Mouse (Mus musculus): ENCODE results near the gene Hipk2. TPM values are rescaled to one million over a fixed set of nuclear protein-coding genes. Genes with fewer than 3 reads are reported as not detected.
A peak's percentile ranks its signal among the peaks of the same experiment; 100 is the strongest.

Gene Hipk2
- polyA plus RNA-seq, 1 experiment from 2014 or later, result 33.7 TPM

DNA sequence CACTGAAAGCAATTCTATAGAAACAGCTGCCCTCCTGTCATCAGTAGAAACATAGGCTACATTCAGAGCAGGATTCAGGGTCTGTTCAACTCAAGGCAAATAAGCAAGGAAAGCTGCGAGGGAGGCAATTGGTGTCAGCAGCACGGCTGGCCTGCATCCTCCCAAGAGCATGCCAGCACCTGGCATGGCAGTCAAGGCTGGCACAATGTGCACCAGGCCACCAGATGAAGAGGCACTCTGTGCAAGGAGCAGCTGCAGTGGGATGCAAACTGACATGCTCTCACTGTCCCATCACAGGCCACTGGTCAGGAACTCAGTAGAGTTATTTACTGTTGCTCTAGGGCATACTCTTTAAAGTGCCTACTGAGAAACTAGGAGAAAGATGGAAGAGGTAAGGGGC is 35.6 kb downstream of the Hipk2 start:
- 0 out of 2 replicates have a peak, but pooled peaks have one; percentile 19 for ATAC-seq
- H3K27ac ChIP-seq, result peak overlapping the region; percentile 11; the same call in 1 of the 2 replicates
- no peaks in the 10 kb centered on the region for H3K9me3 ChIP-seq (replicated peaks)
- H3K4me1 ChIP-seq, result peaks cover 30% of the 10 kb centered on the region
- 73% methylated on average over 2 of the region's 2 CpGs for WGBS
- no peak overlapping the region for H3K9ac ChIP-seq
- H3K4me3 ChIP-seq, result no peak overlapping the region
- H3K36me3 ChIP-seq (ENCODE audit: poor library complexity, severe bottlenecking), result no peaks in the 10 kb centered on the region
- H3K27me3 ChIP-seq, result no peaks in the 10 kb centered on the region
- H3K4me2 ChIP-seq, result no peak overlapping the region

DNA sequence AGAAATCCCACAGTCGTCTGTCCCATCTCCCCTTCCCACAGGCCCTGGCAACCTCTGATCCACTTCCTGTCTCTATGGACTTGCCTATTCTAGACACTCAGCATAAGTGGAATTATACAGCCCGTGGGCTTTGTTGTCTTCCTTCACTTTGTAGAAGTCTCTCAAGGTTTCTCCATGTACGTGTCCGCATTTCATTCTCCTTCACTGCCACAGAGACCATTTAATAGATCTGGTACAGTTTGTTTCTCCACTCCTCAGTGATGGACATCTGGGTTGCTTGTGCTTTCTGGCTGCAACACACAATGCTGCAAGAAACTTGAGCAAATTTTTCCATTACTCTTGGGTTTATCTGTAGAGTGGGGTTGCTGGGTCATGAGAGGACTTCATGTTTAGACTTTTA is 36.1 kb downstream of the Hipk2 start:
- H3K9me3 ChIP-seq (replicated peaks), result no peaks in the 10 kb centered on the region
- H3K9ac ChIP-seq, result no peak overlapping the region
- no peak overlapping the region for H3K4me3 ChIP-seq
- H3K4me1 ChIP-seq, result peaks cover 25% of the 10 kb centered on the region
- H3K27ac ChIP-seq, result peak overlapping the region; percentile 11; the same call in 1 of the 2 replicates
- no peaks in the 10 kb centered on the region for H3K27me3 ChIP-seq
- H3K4me2 ChIP-seq, result no peak overlapping the region
- ATAC-seq, result no peak
- whole genome bisulfite sequencing, result 73% methylated on average over 4 of the region's 4 CpGs
- no peaks in the 10 kb centered on the region for H3K36me3 ChIP-seq (ENCODE audit: poor library complexity, severe bottlenecking)

DNA sequence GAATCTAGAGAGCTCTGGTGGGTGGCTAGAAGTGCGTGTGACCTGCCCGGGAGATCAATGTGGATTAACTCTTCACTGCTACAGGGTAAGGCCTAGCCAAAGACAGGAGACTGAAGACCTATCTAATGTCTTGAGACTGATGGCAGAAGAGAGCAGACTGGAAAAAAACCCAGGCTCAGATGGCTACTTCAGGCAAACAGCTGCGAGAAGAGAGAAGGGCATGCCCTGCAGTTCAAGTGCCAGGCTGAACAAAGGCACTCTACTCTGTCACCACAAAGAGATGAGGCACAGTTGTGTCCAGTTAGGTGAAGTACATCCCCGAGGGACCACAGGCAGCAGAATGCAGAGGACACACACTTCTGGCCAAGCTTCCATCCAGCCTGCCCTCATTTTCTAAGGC is 37.9 kb downstream of the Hipk2 start:
- Histone ChIP-seq H3K9me3 (replicated peaks) (no peaks in the 10 kb centered on the region), H3K27ac (no peak overlapping the region), H3K4me3 (no peak overlapping the region), H3K4me1 (peaks cover 33% of the 10 kb centered on the region), H3K36me3 (ENCODE audit: poor library complexity, severe bottlenecking) (no peaks in the 10 kb centered on the region), H3K4me2 (no peak overlapping the region), H3K9ac (no peak overlapping the region), H3K27me3 (no peaks in the 10 kb centered on the region)
- no peak for ATAC-seq
- WGBS, result 79% methylated on average over 4 of the region's 4 CpGs

DNA sequence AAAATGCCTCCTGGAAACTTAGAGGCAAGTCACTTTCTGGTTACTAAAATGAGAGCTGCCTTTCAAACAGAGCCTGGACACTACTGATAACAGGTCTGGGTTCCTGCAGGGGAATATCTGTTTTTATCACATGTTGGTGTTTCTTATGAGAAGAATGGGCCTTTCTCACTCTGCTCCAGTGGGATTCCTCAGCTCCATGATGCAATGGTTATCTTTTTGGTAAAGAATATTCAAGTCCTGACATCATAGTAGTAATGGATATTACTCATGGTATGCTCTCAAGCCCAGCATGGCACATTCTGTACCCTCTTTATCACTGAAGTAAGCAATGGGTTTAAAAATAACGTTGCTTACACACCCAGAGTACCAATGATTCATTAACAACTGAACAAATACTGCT is 40.7 kb downstream of the Hipk2 start:
- 88% methylated on average over 1 of the region's 1 CpGs for WGBS
- no peak for ATAC-seq

DNA sequence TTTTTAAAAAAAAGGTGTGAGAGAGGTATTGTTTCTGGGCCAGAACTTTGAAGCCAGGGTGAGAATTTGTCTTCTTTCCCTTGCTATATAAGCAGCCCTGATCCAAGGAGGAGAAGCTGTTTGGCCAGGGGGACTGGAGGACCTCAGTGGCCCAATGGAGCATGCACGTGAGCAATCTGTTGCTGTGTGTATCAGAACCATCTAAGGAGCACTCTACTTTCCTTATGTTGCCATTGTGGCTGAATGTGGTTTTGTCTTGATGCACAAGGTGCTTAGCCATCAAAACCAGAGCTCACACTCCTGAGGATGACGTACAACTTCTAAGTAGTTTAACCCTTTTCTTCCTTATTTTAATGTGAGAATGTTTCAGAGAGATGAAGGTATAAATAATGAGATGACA is 41.2 kb downstream of the Hipk2 start:
- H3K4me1 ChIP-seq, result peaks cover 18% of the 10 kb centered on the region
- H3K9me3 ChIP-seq (replicated peaks), result no peaks in the 10 kb centered on the region
- 80% methylated on average over 2 of the region's 2 CpGs for WGBS
- H3K36me3 ChIP-seq (ENCODE audit: poor library complexity, severe bottlenecking), result no peaks in the 10 kb centered on the region
- H3K4me2 ChIP-seq, result no peak overlapping the region
- H3K4me3 ChIP-seq, result no peak overlapping the region
- no peaks in the 10 kb centered on the region for H3K27me3 ChIP-seq
- no peak for ATAC-seq
- no peak overlapping the region for H3K9ac ChIP-seq
- H3K27ac ChIP-seq, result no peak overlapping the region

More for the DNA sequence above, 40.7 kb downstream of the Hipk2 start:
- Histone ChIP-seq H3K27me3 (no peaks in the 10 kb centered on the region), H3K9ac (no peak overlapping the region), H3K27ac (no peak overlapping the region), H3K4me1 (peaks cover 22% of the 10 kb centered on the region), H3K36me3 (ENCODE audit: poor library complexity, severe bottlenecking) (no peaks in the 10 kb centered on the region), H3K4me2 (no peak overlapping the region), H3K9me3 (replicated peaks) (no peaks in the 10 kb centered on the region), H3K4me3 (no peak overlapping the region)

DNA sequence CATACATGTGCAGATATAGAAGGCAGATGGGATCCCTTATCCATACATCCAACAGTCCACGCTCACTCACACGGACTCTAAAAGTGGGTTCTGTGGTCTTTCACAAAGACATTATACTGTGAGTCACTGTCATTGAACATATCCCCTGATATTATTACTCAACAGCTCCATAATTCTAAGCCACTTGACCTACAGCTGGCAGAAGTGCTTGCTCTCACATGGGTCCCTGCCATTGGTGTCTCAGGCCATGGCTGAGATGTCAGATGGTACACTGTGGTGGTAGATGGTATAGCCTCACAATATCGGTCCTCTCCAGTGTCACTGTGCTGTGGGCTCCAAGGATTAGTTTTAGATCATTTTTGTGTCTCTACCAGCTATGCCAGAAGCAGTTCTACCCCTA is 42.2 kb downstream of the Hipk2 start:
- Histone ChIP-seq H3K4me3 (no peak overlapping the region), H3K36me3 (ENCODE audit: poor library complexity, severe bottlenecking) (no peaks in the 10 kb centered on the region), H3K9ac (no peak overlapping the region), H3K4me2 (no peak overlapping the region), H3K9me3 (replicated peaks) (no peaks in the 10 kb centered on the region), H3K27me3 (no peaks in the 10 kb centered on the region), H3K4me1 (peaks cover 15% of the 10 kb centered on the region), H3K27ac (no peak overlapping the region)
- ATAC-seq, result no peak; the same call in 1 of the 2 replicates
- WGBS, result 89% methylated on average over 3 of the region's 3 CpGs

DNA sequence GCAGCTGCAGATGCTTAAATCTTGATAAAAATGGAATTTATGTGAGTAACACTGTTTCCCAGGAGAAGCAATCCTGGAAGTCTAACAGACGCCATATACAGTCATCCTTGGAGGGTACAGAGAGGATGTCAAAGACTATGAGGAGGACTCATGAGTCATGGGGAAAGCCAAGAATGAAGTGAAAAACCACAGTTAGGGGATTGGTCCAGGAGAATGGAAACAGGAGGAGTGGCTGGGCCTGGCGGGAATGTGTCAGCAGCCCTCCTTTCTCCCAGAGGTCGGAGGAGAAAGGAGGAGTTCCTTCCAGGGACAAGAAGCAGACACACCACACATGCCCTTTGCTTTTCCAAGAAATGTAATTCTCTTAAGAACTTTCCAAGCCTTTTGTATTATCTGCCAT is 46.5 kb downstream of the Hipk2 start:
- no peak overlapping the region for H3K4me2 ChIP-seq
- H3K4me1 ChIP-seq, result peaks cover 8% of the 10 kb centered on the region; the same call in 1 of the 2 replicates
- no peaks in the 10 kb centered on the region for H3K27me3 ChIP-seq
- H3K27ac ChIP-seq, result no peak overlapping the region
- no peak for ATAC-seq
- no peak overlapping the region for H3K4me3 ChIP-seq
- no peaks in the 10 kb centered on the region for H3K36me3 ChIP-seq (ENCODE audit: poor library complexity, severe bottlenecking)
- H3K9me3 ChIP-seq (replicated peaks), result no peaks in the 10 kb centered on the region
- H3K9ac ChIP-seq, result no peak overlapping the region
- WGBS, result 73% methylated on average over 3 of the region's 3 CpGs

DNA sequence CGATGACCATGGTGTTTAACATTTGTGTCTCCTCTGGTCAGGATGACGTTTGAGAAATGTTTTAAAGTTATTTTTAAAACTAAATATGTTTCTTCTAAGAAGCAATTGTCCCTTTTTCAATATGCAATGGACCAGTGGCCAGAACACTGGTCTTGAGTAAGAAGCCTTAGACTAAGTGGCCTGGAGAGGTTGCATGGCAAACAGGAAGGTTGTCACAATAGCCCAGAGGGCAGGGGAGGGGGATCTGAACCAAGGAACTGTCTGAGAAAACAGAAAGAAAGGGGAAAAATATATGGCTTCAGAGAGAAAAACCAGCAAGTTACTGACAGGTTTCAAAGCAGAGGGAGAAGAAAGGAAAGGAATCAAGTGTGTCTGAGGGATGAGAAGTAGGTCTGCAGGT is 47.8 kb downstream of the Hipk2 start:
- Histone ChIP-seq H3K9ac (no peak overlapping the region), H3K4me2 (no peak overlapping the region), H3K27me3 (no peaks in the 10 kb centered on the region), H3K4me3 (no peak overlapping the region), H3K4me1 (peaks cover 3% of the 10 kb centered on the region; the same call in 1 of the 2 replicates), H3K36me3 (ENCODE audit: poor library complexity, severe bottlenecking) (no peaks in the 10 kb centered on the region), H3K9me3 (replicated peaks) (no peaks in the 10 kb centered on the region), H3K27ac (no peak overlapping the region)
- ATAC-seq, result no peak
- 94% methylated on average over 2 of the region's 2 CpGs for WGBS

DNA sequence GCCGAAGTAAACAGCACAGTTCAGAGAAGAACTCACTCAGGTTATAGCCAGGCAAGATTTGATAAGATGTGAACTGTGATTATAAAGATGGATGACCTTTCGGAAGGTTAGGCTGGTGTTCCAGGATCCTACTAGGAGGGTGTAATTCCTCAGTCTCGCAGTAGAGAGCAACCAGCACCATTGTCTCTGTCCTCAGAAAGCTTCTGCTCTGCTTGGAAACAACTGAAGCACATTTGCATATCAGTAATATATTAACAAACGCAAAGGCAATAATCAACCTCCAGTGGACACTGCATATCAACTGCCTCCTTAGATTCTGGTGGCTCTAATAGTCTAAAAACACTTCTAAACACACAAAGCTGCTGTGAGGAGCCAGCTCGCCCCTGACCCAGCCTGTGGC is 48.5 kb downstream of the Hipk2 start:
- Histone ChIP-seq H3K4me1 (no peaks in the 10 kb centered on the region), H3K9ac (no peak overlapping the region), H3K4me3 (no peak overlapping the region), H3K27ac (no peak overlapping the region), H3K4me2 (no peak overlapping the region), H3K9me3 (replicated peaks) (no peaks in the 10 kb centered on the region), H3K36me3 (ENCODE audit: poor library complexity, severe bottlenecking) (no peaks in the 10 kb centered on the region), H3K27me3 (no peaks in the 10 kb centered on the region)
- 85% methylated on average over 5 of the region's 5 CpGs for WGBS
- no peak for ATAC-seq

DNA sequence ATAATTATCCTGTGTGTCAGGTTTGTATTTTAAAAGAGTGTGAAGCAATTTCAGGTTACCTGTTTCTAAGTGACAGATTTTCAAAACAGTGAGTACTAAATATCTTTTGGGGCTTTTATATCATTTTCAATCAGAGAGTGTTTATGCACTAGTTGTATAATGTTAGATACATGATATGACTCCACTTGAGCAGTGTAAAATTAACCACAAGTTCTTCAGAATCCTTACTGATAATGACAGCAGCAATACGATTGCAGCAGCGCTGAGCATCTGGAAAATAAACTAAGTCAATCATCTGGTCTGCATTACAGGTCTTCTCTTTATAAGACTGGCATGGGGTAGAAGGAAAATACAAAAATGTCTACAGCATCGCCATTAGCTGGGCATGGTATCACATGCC is 49.1 kb downstream of the Hipk2 start:
- 95% methylated on average over 3 of the region's 3 CpGs for WGBS
- H3K9me3 ChIP-seq (replicated peaks), result no peaks in the 10 kb centered on the region
- H3K4me3 ChIP-seq, result no peak overlapping the region
- no peaks in the 10 kb centered on the region for H3K4me1 ChIP-seq
- H3K27me3 ChIP-seq, result no peaks in the 10 kb centered on the region
- no peaks in the 10 kb centered on the region for H3K36me3 ChIP-seq (ENCODE audit: poor library complexity, severe bottlenecking)
- ATAC-seq, result no peak
- no peak overlapping the region for H3K4me2 ChIP-seq
- no peak overlapping the region for H3K9ac ChIP-seq
- no peak overlapping the region for H3K27ac ChIP-seq

DNA sequence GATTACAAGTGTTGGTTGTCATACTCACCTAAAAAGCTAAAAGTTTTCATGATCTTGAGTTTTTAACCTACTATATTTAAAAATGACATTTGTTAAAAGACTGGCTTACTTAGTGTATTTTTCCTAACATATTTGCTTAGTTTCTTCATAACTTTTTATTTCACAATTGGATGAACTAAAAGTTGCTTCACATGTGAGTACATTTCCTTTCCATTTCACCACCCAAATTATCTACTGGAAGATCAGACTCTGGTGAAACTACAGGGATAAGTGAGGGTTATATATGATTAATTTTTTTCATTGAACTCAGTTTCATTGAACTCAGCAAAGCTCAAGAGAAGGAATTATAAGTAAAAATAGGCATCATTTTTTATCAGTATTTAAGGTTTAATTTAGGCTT is 50.1 kb downstream of the Hipk2 start:
- Histone ChIP-seq H3K27me3 (no peaks in the 10 kb centered on the region), H3K36me3 (ENCODE audit: poor library complexity, severe bottlenecking) (no peaks in the 10 kb centered on the region), H3K4me2 (no peak overlapping the region), H3K9me3 (replicated peaks) (no peaks in the 10 kb centered on the region), H3K4me1 (no peaks in the 10 kb centered on the region), H3K4me3 (no peak overlapping the region), H3K27ac (no peak overlapping the region), H3K9ac (no peak overlapping the region)
- no peak for ATAC-seq

DNA sequence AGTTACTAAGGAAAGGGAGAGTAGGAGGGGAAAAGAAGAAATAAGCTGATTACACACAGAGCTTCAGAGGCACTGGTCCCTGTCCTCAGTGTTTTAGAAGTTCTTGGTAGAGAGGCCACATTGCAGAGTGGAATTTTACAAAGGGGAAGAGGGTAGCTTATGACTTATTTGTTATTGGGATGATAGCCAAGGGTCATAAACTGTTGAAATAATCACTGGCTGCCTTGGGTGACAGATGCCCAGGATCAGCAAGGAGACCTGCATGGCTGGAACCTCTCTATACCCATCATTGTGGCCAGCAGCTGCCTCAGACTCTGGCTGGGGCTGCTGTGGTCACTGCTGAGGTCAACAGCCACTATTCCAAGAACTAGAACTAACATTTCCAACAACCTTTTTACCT is 52.1 kb downstream of the Hipk2 start:
- no peak overlapping the region for H3K4me3 ChIP-seq
- no peak for ATAC-seq
- H3K27me3 ChIP-seq, result no peaks in the 10 kb centered on the region

DNA sequence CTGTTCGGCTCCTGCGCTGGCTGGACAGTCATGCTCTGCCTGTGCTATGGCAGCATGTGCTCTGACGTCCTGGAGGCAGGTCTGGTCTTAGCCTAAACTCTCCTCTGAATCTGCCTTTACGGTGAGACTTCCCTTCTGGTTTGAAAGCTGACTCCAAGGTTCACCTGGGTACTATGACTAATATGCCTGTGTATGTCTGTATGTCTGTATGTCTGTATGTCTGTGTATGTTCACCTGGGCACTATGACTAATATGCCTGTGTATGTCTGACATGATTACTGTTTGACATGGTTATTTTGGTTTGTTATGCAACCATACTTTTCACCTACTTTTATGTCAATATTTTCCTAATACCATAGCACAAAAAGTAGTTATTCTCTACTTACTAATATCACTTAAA is 52.8 kb downstream of the Hipk2 start:
- no peaks in the 10 kb centered on the region for H3K9me3 ChIP-seq (replicated peaks)
- no peaks in the 10 kb centered on the region for H3K4me1 ChIP-seq
- no peak overlapping the region for H3K4me2 ChIP-seq
- no peaks in the 10 kb centered on the region for H3K27me3 ChIP-seq
- no peak overlapping the region for H3K27ac ChIP-seq
- peaks cover 12% of the 10 kb centered on the region for H3K36me3 ChIP-seq (ENCODE audit: poor library complexity, severe bottlenecking)
- 92% methylated on average over 4 of the region's 4 CpGs for WGBS
- no peak for ATAC-seq
- H3K4me3 ChIP-seq, result no peak overlapping the region
- no peak overlapping the region for H3K9ac ChIP-seq

More for the DNA sequence above, 52.1 kb downstream of the Hipk2 start:
- no peak overlapping the region for H3K9ac ChIP-seq
- no peak overlapping the region for H3K27ac ChIP-seq
- no peaks in the 10 kb centered on the region for H3K4me1 ChIP-seq
- H3K4me2 ChIP-seq, result no peak overlapping the region
- H3K9me3 ChIP-seq (replicated peaks), result no peaks in the 10 kb centered on the region
- peaks cover 6% of the 10 kb centered on the region for H3K36me3 ChIP-seq (ENCODE audit: poor library complexity, severe bottlenecking)
